Mouse (Mus musculus) heart, embryonic 13.5 days (tissue): ENCODE measurements around the gene Irgc1. TPM values are rescaled to one million over a fixed set of nuclear protein-coding genes. Genes with fewer than 3 reads are reported as not detected.
A peak's percentile ranks its signal among the peaks of the same experiment; 100 is the strongest.

Experiments
- ATAC-seq: fragments of 200-750 bp; cut with Nextera tagmentation; 2 replicates; pipeline ENCODE4 v1.8.0; 2017; ENCODE audit warnings: moderate TSS enrichment; ENCODE audit not compliant: insufficient number of reproducible peaks, low FRiP score, low TSS enrichment; ENCODE audit errors: extremely low read depth
- H3K27ac ChIP-seq: fragments of 300-500 bp; sonication (generic); replicated peaks from 2 replicates; pipeline ENCODE4 v1.5.1; 2015; ENCODE audit warnings: moderate library complexity, mild to moderate bottlenecking, inconsistent platforms
- H3K27me3 ChIP-seq: fragments of 300-500 bp; sonication (generic); replicated peaks from 2 replicates; pipeline ENCODE4 v1.6.1; 2015; ENCODE audit warnings: mild to moderate bottlenecking, inconsistent platforms
- H3K36me3 ChIP-seq: fragments of 300-500 bp; sonication (generic); 2 replicates; pipeline ENCODE4 v1.6.1; 2015; ENCODE audit warnings: mild to moderate bottlenecking, inconsistent platforms
- H3K4me1 ChIP-seq: fragments of 300-500 bp; sonication (generic); 2 replicates; pipeline ENCODE4 v1.6.1; 2015; ENCODE audit warnings: inconsistent platforms
- H3K4me2 ChIP-seq: fragments of 300-500 bp; sonication (generic); 2 replicates; pipeline ENCODE4 v1.6.1; 2015; ENCODE audit warnings: inconsistent platforms, mild to moderate bottlenecking, moderate library complexity
- H3K4me3 ChIP-seq: fragments of 300-500 bp; sonication (generic); 2 replicates; pipeline ENCODE4 v1.5.1; 2015; ENCODE audit warnings: moderate library complexity, mild to moderate bottlenecking, inconsistent platforms
- H3K9ac ChIP-seq: fragments of 300-500 bp; sonication (generic); 2 replicates; pipeline ENCODE4 v1.6.1; 2015; ENCODE audit warnings: inconsistent platforms, mild to moderate bottlenecking, moderate library complexity
- H3K9me3 ChIP-seq: fragments of 300-500 bp; sonication (generic); 2 replicates; pipeline ENCODE4 v1.6.1; 2016; ENCODE audit warnings: inconsistent platforms
- WGBS: fragments of 180-500 bp; shearing (Covaris S2); methylation state at CpG from one replicate; pipeline ENCODE4 v1.1.7; 2015; ENCODE audit warnings: mixed read lengths; 5-methylcytosine and 5-hydroxymethylcytosine counted together
- polyA plus RNA-seq: library from polyadenylated mRNA; unstranded; fragments of >200 nt; fragmentation: Nextera tagmentation; extraction: Ambion mirVana; gene quantifications from 2 replicates; pipeline ENCODE4 v1.2.1, GENCODE M21; 2015

Gene Irgc1
- polyA plus RNA-seq, 1 experiment from 2014 or later: not detected

GRCm38 (mm10) chr7:24448782-24449517 is 3.1 kb downstream of the Irgc1 start:
- H3K9ac ChIP-seq: no peak overlapping the region
- no peak overlapping the region for H3K4me2 ChIP-seq
- no peak for ATAC-seq
- no peaks in the 10 kb centered on the region for H3K9me3 ChIP-seq
- H3K27ac ChIP-seq: no peak overlapping the region
- no peak overlapping the region for H3K4me3 ChIP-seq
- H3K27me3 ChIP-seq: no peaks in the 10 kb centered on the region
- H3K36me3 ChIP-seq: no peaks in the 10 kb centered on the region
- no peaks in the 10 kb centered on the region for H3K4me1 ChIP-seq
- 41% methylated on average over 14 of the region's 14 CpGs for WGBS

- WGBS: 72% methylated on average over 7 of the region's 7 CpGs
- H3K36me3 ChIP-seq: no peaks in the 10 kb centered on the region
- H3K27me3 ChIP-seq: no peaks in the 10 kb centered on the region
- no peak for ATAC-seq
- H3K9ac ChIP-seq: no peak overlapping the region
- H3K4me1 ChIP-seq: no peaks in the 10 kb centered on the region
- no peak overlapping the region for H3K4me3 ChIP-seq
- H3K9me3 ChIP-seq: no peaks in the 10 kb centered on the region
- no peak overlapping the region for H3K4me2 ChIP-seq
- H3K27ac ChIP-seq: no peak overlapping the region
Observed at GRCm38 (mm10) chr7:24446697-24447340, 5.3 kb downstream of the Irgc1 start.

DNA sequence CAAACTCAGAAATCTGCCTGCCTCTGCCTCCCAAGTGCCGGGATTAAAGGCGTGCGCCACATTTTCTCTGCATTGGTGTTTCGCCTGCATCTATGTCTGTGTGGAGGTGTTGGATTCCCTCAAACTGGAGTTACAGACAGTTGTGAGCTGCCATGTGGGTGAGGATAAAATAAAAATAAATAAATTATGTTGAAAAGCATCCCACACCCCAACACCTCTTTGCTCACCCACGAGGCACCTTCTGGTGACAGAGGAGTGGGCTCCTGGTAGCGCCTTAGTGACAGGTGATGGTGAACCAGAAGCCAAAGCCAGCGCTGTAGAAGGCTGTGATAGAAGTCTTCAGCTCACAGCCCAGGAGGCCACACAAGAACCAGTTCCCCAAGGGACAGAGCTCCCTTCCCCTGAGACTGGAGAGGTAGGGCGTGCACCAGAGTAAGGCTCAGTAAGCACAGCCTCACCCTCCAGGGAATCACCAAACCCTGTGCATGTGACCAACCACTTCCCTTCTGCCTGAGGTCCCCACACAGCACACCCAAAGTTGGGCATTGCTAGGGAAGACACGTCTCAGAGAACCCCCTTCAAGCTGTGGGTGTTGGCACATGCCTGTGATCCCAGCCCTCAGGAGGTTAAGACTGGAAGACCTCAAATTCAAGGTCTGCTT is 6.7 kb downstream of the Irgc1 start:
- Histone ChIP-seq H3K9ac (no peak overlapping the region), H3K36me3 (no peaks in the 10 kb centered on the region), H3K27ac (no peak overlapping the region), H3K4me3 (no peak overlapping the region), H3K4me1 (no peaks in the 10 kb centered on the region), H3K4me2 (no peak overlapping the region), H3K27me3 (no peaks in the 10 kb centered on the region), H3K9me3 (no peaks in the 10 kb centered on the region)
- 81% methylated on average over 9 of the region's 9 CpGs for WGBS
- ATAC-seq: no peak

DNA sequence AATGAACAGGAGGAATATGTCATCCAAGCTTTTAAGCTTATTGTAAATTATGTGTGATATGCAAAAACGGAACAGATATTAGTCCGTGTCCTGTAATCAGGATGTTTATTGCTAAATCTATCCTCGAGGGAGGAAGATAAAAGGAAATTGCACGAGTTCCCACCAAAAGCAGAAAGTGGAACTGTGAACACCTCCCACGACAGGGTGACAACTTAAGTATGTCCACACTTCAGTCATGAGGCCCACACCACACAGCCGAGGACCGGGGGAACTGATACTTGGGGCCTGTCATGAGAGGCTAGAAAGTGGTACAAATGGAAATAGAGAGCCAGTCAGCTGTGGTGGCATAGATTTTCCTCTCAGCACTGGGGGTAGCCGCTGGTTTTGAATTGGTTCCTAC is 9.8 kb downstream of the Irgc1 start:
- H3K36me3 ChIP-seq: no peaks in the 10 kb centered on the region
- 50% methylated on average over 8 of the region's 8 CpGs for WGBS
- no peak overlapping the region for H3K4me2 ChIP-seq
- ATAC-seq: no peak
- peaks cover 10% of the 10 kb centered on the region for H3K4me1 ChIP-seq
- H3K27me3 ChIP-seq: no peaks in the 10 kb centered on the region
- no peak overlapping the region for H3K27ac ChIP-seq
- no peak overlapping the region for H3K4me3 ChIP-seq
- H3K9me3 ChIP-seq: no peaks in the 10 kb centered on the region
- no peak overlapping the region for H3K9ac ChIP-seq

GRCm38 (mm10) chr7:24441785-24442184 is 10.3 kb downstream of the Irgc1 start:
- Histone ChIP-seq H3K4me3 (no peak overlapping the region), H3K4me2 (no peak overlapping the region), H3K4me1 (peaks cover 12% of the 10 kb centered on the region), H3K9me3 (no peaks in the 10 kb centered on the region), H3K27ac (no peak overlapping the region), H3K9ac (no peak overlapping the region), H3K36me3 (no peaks in the 10 kb centered on the region), H3K27me3 (no peaks in the 10 kb centered on the region)
- 25% methylated on average over 1 of the region's 1 CpGs for WGBS
- ATAC-seq: no peak

DNA sequence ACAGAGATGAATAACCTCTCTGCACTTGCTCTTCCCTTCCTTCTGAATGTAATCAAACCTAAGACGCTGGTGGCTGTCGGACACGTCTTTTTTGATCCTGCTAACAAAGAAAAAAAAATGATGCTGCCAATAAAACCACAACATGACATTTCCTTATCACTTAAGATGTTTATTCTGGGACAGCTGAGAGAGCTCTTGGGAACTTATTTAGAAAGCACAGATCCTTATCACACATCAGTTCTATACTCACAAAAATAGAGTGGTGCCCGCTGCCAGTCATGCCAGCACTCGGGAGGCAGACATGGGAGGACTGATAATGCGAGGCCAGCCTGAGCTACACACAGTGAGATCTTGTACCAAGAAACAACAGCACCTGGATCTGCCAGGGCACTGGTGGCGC is 12.2 kb downstream of the Irgc1 start:
- H3K27ac ChIP-seq: no peak overlapping the region
- no peak overlapping the region for H3K9ac ChIP-seq
- no peaks in the 10 kb centered on the region for H3K36me3 ChIP-seq
- no peak overlapping the region for H3K4me3 ChIP-seq
- H3K9me3 ChIP-seq: no peaks in the 10 kb centered on the region
- H3K4me2 ChIP-seq: no peak overlapping the region
- no peaks in the 10 kb centered on the region for H3K27me3 ChIP-seq
- WGBS: 59% methylated on average over 7 of the region's 7 CpGs
- no peak for ATAC-seq
- peaks cover 12% of the 10 kb centered on the region for H3K4me1 ChIP-seq

DNA sequence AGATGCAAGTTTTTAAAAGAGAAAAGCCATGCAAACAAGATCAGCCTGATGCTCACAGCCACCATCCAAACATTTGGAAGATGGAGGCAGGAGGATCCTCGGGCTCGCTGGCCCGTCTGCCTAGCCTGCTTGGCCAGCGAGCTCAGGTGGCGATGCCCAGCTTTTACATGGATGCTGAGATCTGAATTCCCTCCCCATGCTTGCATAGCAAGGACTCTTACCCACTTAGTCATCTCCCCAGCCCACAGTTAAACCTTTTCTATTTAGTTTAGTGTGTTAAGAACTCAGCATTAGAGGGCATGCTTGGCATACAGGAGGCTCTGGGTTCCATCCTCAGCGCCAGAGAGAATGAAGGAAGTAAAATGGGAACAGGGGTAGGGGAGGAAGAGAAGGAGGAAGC is 12.9 kb downstream of the Irgc1 start:
- H3K4me2 ChIP-seq: no peak overlapping the region
- WGBS: 81% methylated on average over 6 of the region's 6 CpGs
- no peak for ATAC-seq

DNA sequence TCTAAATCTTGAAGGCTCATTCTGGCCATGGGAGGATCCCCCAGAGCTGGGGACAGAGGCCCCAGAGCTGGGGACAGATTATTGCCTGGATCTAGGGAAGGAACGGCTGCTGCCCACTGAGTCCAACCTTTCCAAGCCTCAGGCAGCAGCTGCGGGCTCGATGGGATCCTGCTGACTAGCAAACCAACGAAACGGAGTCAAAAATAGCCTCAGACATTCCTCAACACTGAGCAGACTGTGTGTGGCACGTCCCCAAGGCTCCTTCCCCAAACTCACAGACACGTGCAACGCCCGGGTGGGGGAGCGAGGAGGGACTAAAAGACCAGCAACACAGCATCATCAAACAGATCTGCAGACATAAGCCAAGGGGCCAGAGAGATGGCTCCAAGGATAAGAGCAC is 14.1 kb downstream of the Irgc1 start:
- Histone ChIP-seq H3K27me3 (peaks cover 13% of the 10 kb centered on the region), H3K27ac (peak overlapping the region; percentile 48; the same call in 1 of the 2 replicates), H3K9me3 (no peaks in the 10 kb centered on the region), H3K36me3 (no peaks in the 10 kb centered on the region), H3K4me2 (peak overlapping the region; percentile 28; the same call in 1 of the 2 replicates), H3K9ac (peak overlapping the region; percentile 33; the same call in 1 of the 2 replicates), H3K4me1 (peaks cover 12% of the 10 kb centered on the region), H3K4me3 (no peak overlapping the region)
- no peak for ATAC-seq
- WGBS: 36% methylated on average over 10 of the region's 10 CpGs

More for the DNA sequence above, 12.9 kb downstream of the Irgc1 start:
- Histone ChIP-seq H3K4me1 (peaks cover 12% of the 10 kb centered on the region), H3K36me3 (no peaks in the 10 kb centered on the region), H3K27me3 (peaks cover under 1% of the 10 kb centered on the region), H3K4me3 (no peak overlapping the region), H3K9me3 (no peaks in the 10 kb centered on the region), H3K27ac (no peak overlapping the region), H3K9ac (no peak overlapping the region)

DNA sequence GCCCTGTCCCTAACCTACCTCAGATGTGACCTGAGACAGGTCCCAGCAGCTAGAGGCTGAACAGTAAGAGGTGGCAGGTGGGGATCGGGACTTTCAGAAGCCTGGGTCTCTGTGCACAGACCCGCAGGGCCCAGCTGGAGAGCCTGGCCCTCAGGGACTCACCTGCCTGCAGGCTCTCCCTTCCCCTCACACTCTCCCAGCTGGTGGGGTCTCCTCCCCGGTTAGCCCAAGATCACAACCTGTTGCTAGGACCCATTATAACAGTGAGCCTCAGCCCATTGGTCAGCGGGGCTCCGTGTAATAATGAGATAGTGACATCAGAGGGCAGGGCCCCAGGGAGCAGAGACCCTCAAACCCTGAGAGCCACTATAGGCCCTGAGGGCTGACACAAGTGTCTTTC is 16.8 kb downstream of the Irgc1 start:
- Histone ChIP-seq H3K4me3 (no peak overlapping the region), H3K4me2 (no peak overlapping the region), H3K9me3 (no peaks in the 10 kb centered on the region), H3K27me3 (peaks cover 32% of the 10 kb centered on the region), H3K36me3 (no peaks in the 10 kb centered on the region), H3K4me1 (peaks cover 12% of the 10 kb centered on the region), H3K27ac (no peak overlapping the region), H3K9ac (no peak overlapping the region)
- no peak for ATAC-seq
- WGBS: 69% methylated on average over 5 of the region's 5 CpGs

- ATAC-seq: no peak
- Histone ChIP-seq H3K9me3 (no peaks in the 10 kb centered on the region), H3K4me1 (peaks cover 6% of the 10 kb centered on the region), H3K4me2 (peak overlapping the region; percentile 36; the same call in 1 of the 2 replicates), H3K27ac (no peak overlapping the region), H3K9ac (no peak overlapping the region), H3K4me3 (no peak overlapping the region), H3K27me3 (peaks cover 32% of the 10 kb centered on the region), H3K36me3 (no peaks in the 10 kb centered on the region)
- 32% methylated on average over 11 of the region's 11 CpGs for WGBS
Observed at GRCm38 (mm10) chr7:24431713-24432112, 20.4 kb downstream of the Irgc1 start.

DNA sequence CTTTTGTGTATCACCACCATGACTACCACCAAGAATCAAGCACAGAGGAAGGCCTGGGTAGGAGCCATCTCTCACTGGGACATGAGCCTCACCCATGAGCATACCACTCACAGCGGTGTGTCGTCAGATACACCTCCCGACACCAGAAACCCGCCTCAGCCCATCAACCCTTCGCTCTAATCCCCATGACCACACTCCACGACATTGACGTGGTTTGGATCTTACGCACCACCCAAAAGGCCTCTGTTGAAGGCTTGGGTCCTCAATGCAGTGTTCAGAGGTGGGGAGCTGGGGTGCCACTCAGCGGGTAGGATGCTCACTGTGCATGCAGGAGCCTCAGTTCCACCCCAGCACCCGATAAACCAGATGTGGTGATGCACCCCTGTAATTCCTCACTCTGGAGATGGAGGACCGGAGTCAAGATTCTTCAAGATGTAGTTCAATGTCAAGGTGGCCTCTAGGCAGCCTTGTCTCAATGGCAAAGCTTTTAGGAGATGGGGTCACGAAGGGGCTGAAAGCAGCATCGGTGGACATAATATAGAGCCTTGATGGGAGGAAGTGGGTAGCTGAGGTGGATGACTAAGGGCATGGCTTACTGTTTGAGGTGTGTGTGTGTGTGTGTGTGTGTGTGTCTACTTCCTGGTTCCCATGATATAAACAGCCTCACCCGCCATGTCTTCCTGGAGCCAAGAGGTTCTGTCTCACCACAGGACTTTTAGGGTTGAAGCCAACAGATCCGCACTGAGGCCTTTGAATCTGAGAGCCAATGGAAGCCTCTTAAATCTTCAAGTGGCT is 21.3 kb downstream of the Irgc1 start:
- no peak overlapping the region for H3K27ac ChIP-seq
- no peak overlapping the region for H3K4me2 ChIP-seq
- ATAC-seq: no peak
- no peaks in the 10 kb centered on the region for H3K36me3 ChIP-seq
- no peak overlapping the region for H3K4me3 ChIP-seq
- 86% methylated on average over 15 of the region's 15 CpGs for WGBS
- no peaks in the 10 kb centered on the region for H3K9me3 ChIP-seq
- H3K27me3 ChIP-seq: peaks cover 32% of the 10 kb centered on the region
- no peak overlapping the region for H3K9ac ChIP-seq
- H3K4me1 ChIP-seq: peaks cover 6% of the 10 kb centered on the region
